Mouse (Mus musculus): ENCODE measurements around the gene Babam2. TPM values are rescaled to one million over a fixed set of nuclear protein-coding genes. Genes with fewer than 3 reads are reported as not detected.

Gene Babam2
- total RNA-seq, 1 experiment, result 33.9 TPM

- H3K36me3 ChIP-seq (ENCODE audit: control insufficient read depth, insufficient read depth, low read length, poor library complexity, severe bottlenecking), result no peaks in the 10 kb centered on the region
- H3K4me3 ChIP-seq (ENCODE audit: insufficient read depth in 1 of 2, low read depth in 1 of 2, low read length in 2 of 2, poor library complexity in 1 of 2, severe bottlenecking in 1 of 2), result no peak overlapping the region
- H3K9ac ChIP-seq (ENCODE audit: insufficient read depth, low read depth, low read length, poor library complexity, severe bottlenecking), result no peak overlapping the region
- no peaks in the 10 kb centered on the region for H3K4me1 ChIP-seq (ENCODE audit: control insufficient read depth in 2 of 2, insufficient read depth in 2 of 2, low read length in 2 of 2, poor library complexity in 1 of 2)
- no peaks in the 10 kb centered on the region for H3K9me3 ChIP-seq (ENCODE audit: control insufficient read depth, insufficient read depth, low read depth, low read length)
- no peak overlapping the region for H3K27ac ChIP-seq (ENCODE audit: insufficient read depth, low read depth, low read length, poor library complexity, severe bottlenecking)
- no peak for DNase-seq (ENCODE audit: low read depth, low spot score)
- in situ Hi-C loops (cut with MboI; ENCODE audit: low sequenced_read_pairs in 2 of 2, unreplicated experiment in 2 of 2), result no loop called here
- TF ChIP-seq MAFK (IDR thresholded peaks at IDR 0.05; ENCODE audit: insufficient read depth, low read depth, low read length) (no peak), CHD2 (IDR thresholded peaks at IDR 0.05; ENCODE audit: low read depth, low read length) (no peak), ZC3H11A (IDR thresholded peaks at IDR 0.05; ENCODE audit: borderline replicate concordance, low read depth, low read length) (no peak), HCFC1 (IDR thresholded peaks at IDR 0.05; ENCODE audit: borderline replicate concordance, insufficient read depth, low read length) (no peak), ZNF384 (IDR thresholded peaks at IDR 0.05; ENCODE audit: low read depth, low read length) (no peak)
Observed at GRCm38 (mm10) chr5:31781624-31782023, 84.1 kb downstream of the Babam2 start.

- Histone ChIP-seq H3K9ac (ENCODE audit: insufficient read depth, low read depth, low read length, poor library complexity, severe bottlenecking) (no peak overlapping the region), H3K4me1 (ENCODE audit: control insufficient read depth in 2 of 2, insufficient read depth in 2 of 2, low read length in 2 of 2, poor library complexity in 1 of 2) (no peaks in the 10 kb centered on the region), H3K27ac (ENCODE audit: insufficient read depth, low read depth, low read length, poor library complexity, severe bottlenecking) (no peak overlapping the region), H3K9me3 (ENCODE audit: control insufficient read depth, insufficient read depth, low read depth, low read length) (no peaks in the 10 kb centered on the region), H3K4me3 (ENCODE audit: insufficient read depth in 1 of 2, low read depth in 1 of 2, low read length in 2 of 2, poor library complexity in 1 of 2, severe bottlenecking in 1 of 2) (no peak overlapping the region), H3K36me3 (ENCODE audit: control insufficient read depth, insufficient read depth, low read length, poor library complexity, severe bottlenecking) (no peaks in the 10 kb centered on the region)
- TF ChIP-seq CHD2 (IDR thresholded peaks at IDR 0.05; ENCODE audit: low read depth, low read length) (no peak), ZC3H11A (IDR thresholded peaks at IDR 0.05; ENCODE audit: borderline replicate concordance, low read depth, low read length) (no peak), ZNF384 (IDR thresholded peaks at IDR 0.05; ENCODE audit: low read depth, low read length) (no peak), HCFC1 (IDR thresholded peaks at IDR 0.05; ENCODE audit: borderline replicate concordance, insufficient read depth, low read length) (no peak), MAFK (IDR thresholded peaks at IDR 0.05; ENCODE audit: insufficient read depth, low read depth, low read length) (no peak)
- no peak for DNase-seq (ENCODE audit: low read depth, low spot score)
- in situ Hi-C loops (cut with MboI; ENCODE audit: low sequenced_read_pairs in 2 of 2, unreplicated experiment in 2 of 2), result no loop called here
Observed at GRCm38 (mm10) chr5:31787201-31787600, 89.7 kb downstream of the Babam2 start.

- no peak for TF ChIP-seq CHD2 (IDR thresholded peaks at IDR 0.05; ENCODE audit: low read depth, low read length)
- no peak for TF ChIP-seq HCFC1 (IDR thresholded peaks at IDR 0.05; ENCODE audit: borderline replicate concordance, insufficient read depth, low read length)
- no peak for TF ChIP-seq ZC3H11A (IDR thresholded peaks at IDR 0.05; ENCODE audit: borderline replicate concordance, low read depth, low read length)
- TF ChIP-seq ZNF384 (IDR thresholded peaks at IDR 0.05; ENCODE audit: low read depth, low read length), result no peak
- no peak for TF ChIP-seq MAFK (IDR thresholded peaks at IDR 0.05; ENCODE audit: insufficient read depth, low read depth, low read length)
- no peak for DNase-seq (ENCODE audit: low read depth, low spot score)
- Histone ChIP-seq H3K4me1 (ENCODE audit: control insufficient read depth in 2 of 2, insufficient read depth in 2 of 2, low read length in 2 of 2, poor library complexity in 1 of 2) (no peaks in the 10 kb centered on the region), H3K9me3 (ENCODE audit: control insufficient read depth, insufficient read depth, low read depth, low read length) (no peaks in the 10 kb centered on the region), H3K36me3 (ENCODE audit: control insufficient read depth, insufficient read depth, low read length, poor library complexity, severe bottlenecking) (no peaks in the 10 kb centered on the region), H3K27ac (ENCODE audit: insufficient read depth, low read depth, low read length, poor library complexity, severe bottlenecking) (no peak overlapping the region), H3K4me3 (ENCODE audit: insufficient read depth in 1 of 2, low read depth in 1 of 2, low read length in 2 of 2, poor library complexity in 1 of 2, severe bottlenecking in 1 of 2) (no peak overlapping the region), H3K9ac (ENCODE audit: insufficient read depth, low read depth, low read length, poor library complexity, severe bottlenecking) (no peak overlapping the region)
- in situ Hi-C loops (cut with MboI; ENCODE audit: low sequenced_read_pairs in 2 of 2, unreplicated experiment in 2 of 2), result no loop called here
Observed at GRCm38 (mm10) chr5:31787622-31788021, 90.1 kb downstream of the Babam2 start.

- in situ Hi-C loops (cut with MboI; ENCODE audit: low sequenced_read_pairs in 2 of 2, unreplicated experiment in 2 of 2), result no loop called here
- Histone ChIP-seq H3K9ac (ENCODE audit: insufficient read depth, low read depth, low read length, poor library complexity, severe bottlenecking) (no peak overlapping the region), H3K27ac (ENCODE audit: insufficient read depth, low read depth, low read length, poor library complexity, severe bottlenecking) (no peak overlapping the region), H3K9me3 (ENCODE audit: control insufficient read depth, insufficient read depth, low read depth, low read length) (no peaks in the 10 kb centered on the region), H3K36me3 (ENCODE audit: control insufficient read depth, insufficient read depth, low read length, poor library complexity, severe bottlenecking) (no peaks in the 10 kb centered on the region), H3K4me3 (ENCODE audit: insufficient read depth in 1 of 2, low read depth in 1 of 2, low read length in 2 of 2, poor library complexity in 1 of 2, severe bottlenecking in 1 of 2) (no peak overlapping the region), H3K4me1 (ENCODE audit: control insufficient read depth in 2 of 2, insufficient read depth in 2 of 2, low read length in 2 of 2, poor library complexity in 1 of 2) (no peaks in the 10 kb centered on the region)
- TF ChIP-seq ZC3H11A (IDR thresholded peaks at IDR 0.05; ENCODE audit: borderline replicate concordance, low read depth, low read length) (no peak), MAFK (IDR thresholded peaks at IDR 0.05; ENCODE audit: insufficient read depth, low read depth, low read length) (no peak), HCFC1 (IDR thresholded peaks at IDR 0.05; ENCODE audit: borderline replicate concordance, insufficient read depth, low read length) (no peak), ZNF384 (IDR thresholded peaks at IDR 0.05; ENCODE audit: low read depth, low read length) (no peak), CHD2 (IDR thresholded peaks at IDR 0.05; ENCODE audit: low read depth, low read length) (no peak)
- no peak for DNase-seq (ENCODE audit: low read depth, low spot score)
Observed at GRCm38 (mm10) chr5:31792338-31792737, 94.9 kb downstream of the Babam2 start.

GRCm38 (mm10) chr5:31792863-31793262 lies 95.4 kb downstream of the Babam2 start:
- no peak overlapping the region for H3K9ac ChIP-seq (ENCODE audit: insufficient read depth, low read depth, low read length, poor library complexity, severe bottlenecking)
- no peaks in the 10 kb centered on the region for H3K9me3 ChIP-seq (ENCODE audit: control insufficient read depth, insufficient read depth, low read depth, low read length)
- in situ Hi-C loops (cut with MboI; ENCODE audit: low sequenced_read_pairs in 2 of 2, unreplicated experiment in 2 of 2), result no loop called here
- H3K36me3 ChIP-seq (ENCODE audit: control insufficient read depth, insufficient read depth, low read length, poor library complexity, severe bottlenecking), result no peaks in the 10 kb centered on the region
- no peak overlapping the region for H3K27ac ChIP-seq (ENCODE audit: insufficient read depth, low read depth, low read length, poor library complexity, severe bottlenecking)
- DNase-seq (ENCODE audit: low read depth, low spot score), result no peak
- H3K4me1 ChIP-seq (ENCODE audit: control insufficient read depth in 2 of 2, insufficient read depth in 2 of 2, low read length in 2 of 2, poor library complexity in 1 of 2), result no peaks in the 10 kb centered on the region
- no peak overlapping the region for H3K4me3 ChIP-seq (ENCODE audit: insufficient read depth in 1 of 2, low read depth in 1 of 2, low read length in 2 of 2, poor library complexity in 1 of 2, severe bottlenecking in 1 of 2)
- TF ChIP-seq ZNF384 (IDR thresholded peaks at IDR 0.05; ENCODE audit: low read depth, low read length) (no peak), MAFK (IDR thresholded peaks at IDR 0.05; ENCODE audit: insufficient read depth, low read depth, low read length) (no peak), ZC3H11A (IDR thresholded peaks at IDR 0.05; ENCODE audit: borderline replicate concordance, low read depth, low read length) (no peak), HCFC1 (IDR thresholded peaks at IDR 0.05; ENCODE audit: borderline replicate concordance, insufficient read depth, low read length) (no peak), CHD2 (IDR thresholded peaks at IDR 0.05; ENCODE audit: low read depth, low read length) (no peak)

All from ES-E14 (cell line).